Mouse (Mus musculus) stomach, postnatal 0 days (tissue): Measurements from ENCODE around the gene Gm28102. TPM values are rescaled to one million over a fixed set of nuclear protein-coding genes. Genes with fewer than 3 reads are reported as not detected.
"Not testable (repeated sequence)": the region's sequence is repeated elsewhere in the genome, so short reads cannot be mapped to it uniquely, and the experiment has no call there.

ENCODE experiments used
- ATAC-seq: fragments of 200-750 bp; cut with Nextera tagmentation; 2 replicates; pipeline ENCODE4 v1.8.0; 2017; ENCODE audit not compliant: low FRiP score, low TSS enrichment
- DNase-seq: peaks from one replicate; pipeline ENCODE4 v3.0.0-alpha.2; 2016; ENCODE audit warnings: low spot score
- H3K27ac ChIP-seq: fragments of 300-500 bp; sonication (generic); replicated peaks from 2 replicates; pipeline ENCODE4 v1.5.1; 2014; ENCODE audit warnings: mild to moderate bottlenecking, control low read depth
- H3K27me3 ChIP-seq: fragments of 300-500 bp; sonication (generic); 2 replicates; pipeline ENCODE4 v1.6.1; 2014; ENCODE audit warnings: low read length; ENCODE audit not compliant: control insufficient read depth, insufficient read depth
- H3K36me3 ChIP-seq: fragments of 300-500 bp; sonication (generic); 2 replicates; pipeline ENCODE4 v1.6.1; 2014; ENCODE audit warnings: low read length, mixed read lengths; ENCODE audit not compliant: control insufficient read depth, insufficient read depth
- H3K4me1 ChIP-seq: fragments of 300-500 bp; sonication (generic); replicated peaks from 2 replicates; pipeline ENCODE4 v1.6.1; 2014; ENCODE audit warnings: antibody characterized with exemption; ENCODE audit not compliant: control insufficient read depth, insufficient read depth
- H3K4me2 ChIP-seq: fragments of 300-500 bp; sonication (generic); replicated peaks from 2 replicates; pipeline ENCODE4 v1.6.1; 2014; ENCODE audit warnings: low read depth, mild to moderate bottlenecking, control low read depth, moderate library complexity
- H3K4me3 ChIP-seq: fragments of 300-500 bp; sonication (generic); 2 replicates; pipeline ENCODE4 v1.5.1; 2014; ENCODE audit warnings: low read depth, low read length, control low read depth
- H3K9ac ChIP-seq: fragments of 300-500 bp; sonication (generic); 2 replicates; pipeline ENCODE4 v1.6.1; 2014; ENCODE audit warnings: mild to moderate bottlenecking, low read length, control low read depth, mixed read lengths
- H3K9me3 ChIP-seq: fragments of 300-500 bp; sonication (generic); 2 replicates; pipeline ENCODE4 v1.6.1; 2016; ENCODE audit warnings: low read length; ENCODE audit not compliant: control insufficient read depth
- WGBS: fragments of 180-500 bp; shearing (Covaris S2); extraction: QIAGEN DNeasy Blood & Tissue Kit; methylation state at CpG from one replicate; pipeline ENCODE4 v1.1.7; 2014; 5-methylcytosine and 5-hydroxymethylcytosine counted together
- polyA plus RNA-seq: library from polyadenylated mRNA; unstranded; fragments of >200 nt; fragmentation: Nextera tagmentation; extraction: Ambion mirVana; gene quantifications from 2 replicates; pipeline ENCODE4 v1.2.1, GENCODE M21; 2015

Gm28102 gene
- not detected in 2 replicates for polyA plus RNA-seq

DNA sequence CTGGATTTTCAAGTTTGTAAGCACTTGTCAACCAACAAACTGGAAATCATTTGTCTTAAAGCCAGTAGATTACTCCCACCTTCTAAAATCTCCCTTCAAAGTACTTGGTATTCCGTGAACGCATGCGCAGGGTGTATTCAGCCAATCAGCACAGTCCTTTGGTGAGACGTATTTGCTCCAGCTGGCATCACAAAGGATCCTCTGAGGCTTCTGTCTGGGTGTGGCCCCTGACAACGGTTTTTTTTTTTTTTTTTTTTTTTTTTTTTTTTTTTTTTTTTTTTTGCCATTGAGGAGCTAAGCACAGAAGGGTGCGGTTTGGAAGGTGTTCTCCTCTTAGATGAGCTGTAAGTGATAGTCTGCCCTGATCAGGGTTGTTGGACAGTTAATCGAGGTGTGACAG is at the start of gene Gm28102:
Gene Gm28102 (plus strand): TSS at position 301 of the 400 bp plus-strand sequence.
- no CpG with 5 or more reads among the region's 7 CpGs for WGBS

More for the DNA sequence above, at the start of gene Gm28102:
- H3K9me3 ChIP-seq, H3K27me3 ChIP-seq, H3K36me3 ChIP-seq, H3K4me1 ChIP-seq, H3K4me2 ChIP-seq, DNase-seq, ATAC-seq, H3K9ac ChIP-seq, H3K27ac ChIP-seq, H3K4me3 ChIP-seq: not testable (repeated sequence)
